Mouse (Mus musculus) G1E-ER4 (cell line): ENCODE data around the gene Cebpzos. TPM values are rescaled to one million over a fixed set of nuclear protein-coding genes. Genes with fewer than 3 reads are reported as not detected.

Experiments used
- GATA1 ChIP-seq: IDR thresholded peaks from one replicate; pipeline ENCODE4 v1.8.0; 2012; ENCODE audit warnings: low read length, inconsistent platforms
- polyA plus RNA-seq: library from polyadenylated mRNA; stranded (reverse); fragments of >175 nt; gene quantifications from 2 replicates; pipeline ENCODE4 v1.2.3, GENCODE M21; 2012

Gene Cebpzos
- 3.6 and 4.9 TPM in 2 replicates for polyA plus RNA-seq

DNA sequence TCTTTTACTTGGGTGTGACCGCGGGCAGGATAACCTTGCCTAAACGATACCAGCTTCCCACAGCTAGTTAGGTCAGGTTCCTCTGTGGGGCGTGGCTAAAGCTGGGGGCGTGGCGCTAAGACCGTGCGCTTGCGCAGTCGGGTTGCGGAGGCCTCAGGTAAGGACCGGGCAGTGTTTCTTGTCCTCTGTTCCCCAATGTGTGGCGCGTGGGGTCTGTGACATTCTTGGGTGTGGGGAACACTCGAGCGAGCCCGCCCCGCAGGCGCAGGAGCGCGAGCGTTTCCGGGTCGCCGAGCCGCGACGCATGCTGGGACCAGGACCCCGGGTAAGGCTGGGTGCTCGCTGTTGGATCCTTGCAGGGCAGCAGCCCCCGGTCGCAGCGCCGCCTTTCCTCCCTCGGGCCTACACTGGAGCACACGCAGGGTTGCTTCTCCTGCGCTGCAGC, at the start of gene Cebpzos:
Cebpzos (plus strand) TSS at position 132 of the 445 bp plus-strand sequence.
- TF ChIP-seq GATA1, result no peak

DNA sequence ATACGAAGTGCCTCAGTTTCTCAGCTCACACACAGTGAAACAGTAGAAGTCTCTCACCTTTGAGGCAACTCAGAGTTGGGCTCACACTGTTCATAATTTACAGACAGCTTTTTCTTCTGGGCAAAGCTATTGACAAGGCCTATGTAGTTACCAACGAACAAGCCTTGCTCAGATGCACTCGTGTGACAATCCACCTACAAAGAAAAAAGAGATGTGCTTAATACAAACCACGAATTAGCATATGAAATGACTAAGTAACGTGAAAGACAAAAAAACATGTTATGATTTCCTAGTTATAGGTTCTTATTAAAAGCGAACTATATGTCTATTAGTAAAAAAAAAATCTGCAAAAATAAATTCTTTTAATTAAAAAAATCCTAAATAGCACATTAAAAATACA, 42.4 kb upstream of the Cebpzos start:
- no peak for TF ChIP-seq GATA1

DNA sequence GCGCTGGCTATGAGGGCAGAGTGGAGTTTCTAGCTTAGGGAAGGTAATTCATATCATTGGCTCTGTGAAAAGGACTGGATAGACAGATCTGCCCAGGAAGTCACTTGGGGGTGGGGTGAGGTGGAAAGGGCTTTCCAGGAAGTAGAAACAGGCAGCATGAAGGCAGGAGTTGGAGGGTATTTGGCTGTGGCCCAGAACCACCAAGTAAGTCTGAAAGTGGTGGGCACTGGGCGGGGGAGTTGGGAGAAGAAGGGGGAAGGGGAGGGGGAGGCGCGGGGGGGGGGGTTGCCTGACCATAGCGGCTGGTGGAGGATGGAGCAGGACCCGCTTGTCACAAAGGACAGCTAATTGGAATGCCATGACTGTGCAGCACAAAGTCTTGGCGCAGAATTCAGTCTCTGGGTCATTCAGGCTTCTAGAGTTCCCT, 34.4 kb upstream of the Cebpzos start:
- TF ChIP-seq GATA1, result no peak

DNA sequence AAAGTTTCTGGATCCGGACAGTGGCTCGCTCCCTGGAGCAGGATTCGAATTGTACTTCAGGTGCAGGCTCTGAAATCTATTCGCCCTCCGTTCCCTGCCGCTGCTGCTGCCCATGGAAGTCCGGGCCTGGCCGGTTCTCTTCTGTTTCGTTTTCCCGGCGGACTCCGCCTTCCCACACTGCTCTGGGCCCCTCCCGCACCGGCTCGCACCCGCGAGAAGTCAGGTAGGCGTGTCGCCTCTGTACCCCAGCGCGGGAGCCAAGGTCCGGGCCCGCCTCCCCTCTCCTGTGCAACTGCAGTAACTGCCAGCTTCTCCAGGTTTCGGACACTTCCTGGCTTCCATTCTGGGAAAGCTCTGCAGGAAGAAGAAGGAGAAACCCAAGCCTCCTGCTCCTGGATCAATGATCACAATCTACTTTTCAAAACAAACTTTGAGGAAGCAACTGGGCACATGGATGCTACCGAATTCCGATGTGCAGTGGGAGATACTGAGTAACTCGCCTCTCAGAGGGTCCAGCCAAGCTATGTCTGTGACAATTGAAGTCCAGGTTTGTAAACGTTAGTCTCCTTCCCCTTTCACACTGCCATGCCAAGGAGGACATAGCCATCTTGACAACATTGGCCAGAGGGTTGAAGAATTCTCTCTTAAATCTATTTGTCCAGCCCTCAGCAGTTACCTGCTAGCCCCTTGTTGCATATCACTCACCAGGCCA, 33.7 kb upstream of the Cebpzos start, which contains the start of gene Eif2ak2:
Eif2ak2 (minus strand) TSS at position 173 of the 712 bp plus-strand sequence.
- no peak for TF ChIP-seq GATA1

DNA sequence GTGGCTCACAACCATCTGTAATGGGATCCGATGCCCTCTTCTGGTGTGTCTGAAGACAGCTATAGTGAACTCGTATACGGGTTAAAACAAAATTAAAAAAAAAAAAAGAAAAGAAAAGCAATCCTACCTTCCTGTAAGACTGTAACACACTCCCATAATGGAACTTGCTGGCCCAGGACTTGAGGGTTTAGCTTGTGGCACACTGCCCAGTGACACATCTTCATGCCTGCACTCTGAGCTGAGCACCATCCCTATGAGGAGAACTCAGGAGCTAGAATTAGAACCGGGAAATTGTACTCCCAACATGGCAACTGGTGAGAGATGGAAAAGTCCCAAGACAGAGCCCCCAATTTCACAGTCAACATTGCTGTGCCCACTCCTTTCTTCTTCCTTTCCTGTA, 33.0 kb upstream of the Cebpzos start:
- no peak for TF ChIP-seq GATA1

DNA sequence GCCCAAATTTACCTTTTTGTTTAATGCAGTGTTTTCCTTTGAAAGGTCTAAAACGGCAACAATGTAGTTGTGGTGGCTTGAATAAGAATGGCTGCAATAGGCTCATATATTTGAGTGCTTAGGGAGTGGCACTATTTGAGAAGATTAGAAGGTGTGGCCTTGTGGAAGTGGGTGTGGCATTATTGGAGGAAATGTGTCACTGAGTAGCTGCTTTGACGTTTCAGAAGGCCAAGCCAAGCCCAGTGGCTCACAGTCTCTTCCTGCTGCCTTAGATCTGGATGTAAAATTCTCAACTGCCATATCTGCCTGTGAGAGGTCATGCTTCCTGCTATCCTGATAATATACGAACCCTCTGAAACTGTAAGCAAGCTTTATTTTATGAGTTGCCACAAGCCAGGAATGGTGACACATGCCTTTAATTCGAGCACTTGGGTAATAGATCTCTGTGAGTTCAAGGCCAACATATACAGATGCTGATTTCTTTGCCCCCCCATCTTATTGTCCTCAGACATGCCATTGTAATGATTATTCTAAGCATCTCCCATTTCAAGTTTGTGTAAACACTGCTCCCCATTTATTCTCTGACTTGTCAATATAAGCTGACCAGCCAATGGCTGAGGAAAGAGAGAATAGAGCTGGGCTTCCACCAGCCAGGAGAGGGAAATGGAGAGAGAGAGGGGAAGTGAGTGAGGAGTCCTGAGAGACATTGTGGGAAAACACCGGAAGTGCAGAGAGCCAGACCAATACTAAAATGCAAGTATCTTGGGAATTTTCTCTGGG, 30.8 kb upstream of the Cebpzos start:
- TF ChIP-seq GATA1, result no peak

DNA sequence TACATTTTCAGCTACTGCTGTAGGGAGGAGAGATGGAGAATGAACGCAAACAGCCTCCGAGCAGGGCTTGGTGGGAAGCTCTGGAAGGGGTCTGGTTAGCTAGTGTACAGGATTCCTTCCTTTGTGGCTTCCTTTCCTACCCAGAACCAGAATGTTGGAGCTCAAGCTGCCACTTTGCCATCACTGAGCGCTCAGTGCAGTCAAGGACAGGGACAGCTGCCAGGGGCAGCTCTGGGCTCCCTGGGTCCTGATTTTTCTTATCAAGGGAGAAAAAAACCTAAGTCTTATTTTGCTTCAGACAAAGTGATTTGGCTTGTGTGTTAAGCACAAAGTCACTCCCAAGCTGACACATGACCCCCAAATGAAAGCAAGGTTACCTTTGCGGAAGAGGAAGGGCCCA, 27.7 kb upstream of the Cebpzos start:
- TF ChIP-seq GATA1, result no peak

DNA sequence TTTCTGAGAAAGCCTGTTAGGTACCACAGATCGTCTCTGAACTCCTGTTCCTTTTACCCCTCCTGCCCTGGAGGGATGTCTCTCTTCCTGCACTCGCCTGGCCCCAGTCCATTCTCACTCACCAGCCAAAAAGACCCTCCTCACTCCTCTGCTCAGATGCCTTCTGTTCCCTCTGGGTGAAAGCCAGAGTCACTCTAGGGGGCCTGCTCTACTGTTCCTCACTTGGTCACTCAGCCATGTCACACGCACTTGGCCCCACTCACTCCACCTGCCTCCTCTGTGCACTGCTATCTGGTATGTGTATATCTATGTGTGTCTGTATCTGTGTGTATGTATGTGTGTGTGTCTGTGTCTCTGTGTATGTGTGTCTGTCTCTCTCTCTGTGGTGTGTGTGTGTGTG, 27.1 kb upstream of the Cebpzos start:
- no peak for TF ChIP-seq GATA1

DNA sequence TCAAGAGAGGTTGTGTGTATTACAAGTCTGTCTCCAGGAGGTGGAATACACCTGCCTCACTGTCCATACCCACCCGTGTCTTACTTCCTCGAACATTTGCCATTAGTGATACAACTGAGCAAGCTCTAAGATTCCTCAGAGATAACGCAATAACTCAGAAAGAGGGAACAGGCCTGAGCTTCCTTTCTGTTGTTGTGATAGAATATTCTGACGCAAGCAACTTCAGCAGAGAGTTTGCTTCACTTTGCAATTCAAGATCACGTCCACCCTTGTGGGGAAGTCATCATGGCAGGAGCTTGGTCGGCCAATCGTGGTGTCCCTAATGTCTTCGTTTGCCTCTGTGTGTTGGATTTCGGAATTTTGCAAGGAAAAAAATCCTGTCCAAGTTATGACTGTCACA, 25.3 kb upstream of the Cebpzos start:
- no peak for TF ChIP-seq GATA1

DNA sequence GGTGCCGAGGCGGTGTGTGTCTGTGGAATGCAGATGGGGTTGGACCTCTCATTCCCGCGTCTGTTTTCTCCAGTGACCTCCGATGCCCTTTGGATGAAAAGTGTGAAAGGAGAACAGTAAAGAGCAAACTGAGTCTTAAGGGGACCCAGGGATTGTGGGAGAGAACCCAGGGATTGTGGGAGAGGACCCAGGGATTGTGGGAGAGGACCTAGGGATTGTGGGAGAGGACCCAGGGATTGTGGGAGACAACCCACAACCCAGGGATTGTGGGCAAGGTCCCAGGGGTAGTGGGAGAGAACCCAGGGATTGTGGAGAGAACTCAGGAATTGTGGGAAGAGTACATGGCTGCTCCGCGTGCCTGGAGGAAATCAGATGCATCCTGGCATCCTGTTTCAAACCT, 21.3 kb upstream of the Cebpzos start:
- TF ChIP-seq GATA1, result no peak

DNA sequence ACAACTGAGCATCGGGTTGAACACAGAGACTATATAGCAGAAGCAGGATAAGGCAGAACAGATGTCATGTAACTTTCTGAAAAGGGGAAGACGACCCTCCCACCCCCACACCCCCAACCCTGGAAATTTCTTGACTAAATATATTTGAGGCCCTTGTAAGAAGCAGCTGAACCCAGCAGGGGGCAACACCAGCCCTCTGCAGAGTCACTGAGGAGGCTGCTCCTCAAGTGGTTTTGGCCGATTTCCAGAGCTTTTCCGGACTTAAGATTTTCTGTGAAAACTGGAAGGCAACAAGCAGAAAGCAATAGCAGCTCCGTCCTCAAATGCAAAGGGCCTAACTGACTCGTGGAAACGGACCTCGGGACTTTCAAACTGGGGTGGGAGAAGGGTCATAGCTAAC, 20.9 kb upstream of the Cebpzos start:
- TF ChIP-seq GATA1, result no peak

DNA sequence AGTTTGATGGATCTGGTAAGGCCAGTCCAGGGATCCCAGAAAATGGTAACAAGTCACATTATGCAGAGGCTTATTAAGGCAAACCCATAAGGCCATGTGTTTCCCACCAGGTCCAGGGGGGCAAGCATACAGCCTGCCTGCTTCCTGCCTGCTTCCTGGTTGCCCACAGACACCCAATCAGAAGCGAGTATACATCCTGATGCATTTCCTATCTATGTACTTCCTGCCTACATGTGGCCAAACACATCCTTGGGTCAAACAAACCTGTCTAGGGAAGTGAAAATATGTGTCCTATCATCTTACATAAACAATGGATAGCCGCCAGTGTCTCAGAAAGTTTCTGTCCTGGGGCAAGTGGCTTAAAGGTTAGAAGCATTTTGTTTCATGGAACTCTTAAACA, 13.1 kb upstream of the Cebpzos start:
- TF ChIP-seq GATA1, result no peak

DNA sequence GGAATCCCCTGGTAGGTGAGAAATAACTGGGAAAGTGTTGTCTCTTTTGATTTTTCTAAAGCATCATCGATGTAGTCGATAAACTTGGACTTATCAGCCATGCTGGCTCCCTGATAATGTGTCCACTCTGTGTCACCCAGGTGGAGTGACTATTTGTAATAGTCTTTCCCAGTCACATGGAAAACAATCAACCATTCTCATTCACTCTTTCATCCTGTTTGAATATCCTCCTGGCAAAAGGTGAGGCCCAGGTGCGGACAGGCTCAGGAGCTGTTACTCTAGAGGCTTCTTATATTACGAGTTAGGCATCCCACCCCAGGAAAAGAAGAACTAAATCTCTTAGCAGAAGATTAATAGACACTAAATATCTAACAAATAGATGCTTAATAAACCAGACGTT, 9.4 kb upstream of the Cebpzos start, which contains the start of gene Sult6b1:
Sult6b1 (minus strand) TSS at position 101 of the 400 bp plus-strand sequence.
- no peak for TF ChIP-seq GATA1

DNA sequence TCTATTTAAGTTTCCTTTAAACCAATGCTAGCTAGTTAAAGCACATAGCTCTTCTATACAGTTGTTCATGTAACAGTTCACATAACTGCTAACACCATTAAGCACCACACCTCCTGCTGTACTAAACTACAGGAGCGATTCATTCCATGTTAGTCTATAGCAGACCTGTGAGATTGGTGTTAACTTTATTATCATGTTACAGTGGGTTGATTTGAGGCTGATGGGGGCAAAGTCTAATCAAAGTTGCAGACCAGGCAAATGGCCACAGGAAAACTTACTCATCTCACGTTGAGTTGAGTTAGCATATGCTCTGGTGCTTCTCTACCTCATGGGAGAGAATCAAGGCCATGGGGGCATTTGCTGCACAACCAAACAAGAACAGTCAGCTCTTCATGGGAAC, 6.9 kb upstream of the Cebpzos start:
- TF ChIP-seq GATA1, result no peak

DNA sequence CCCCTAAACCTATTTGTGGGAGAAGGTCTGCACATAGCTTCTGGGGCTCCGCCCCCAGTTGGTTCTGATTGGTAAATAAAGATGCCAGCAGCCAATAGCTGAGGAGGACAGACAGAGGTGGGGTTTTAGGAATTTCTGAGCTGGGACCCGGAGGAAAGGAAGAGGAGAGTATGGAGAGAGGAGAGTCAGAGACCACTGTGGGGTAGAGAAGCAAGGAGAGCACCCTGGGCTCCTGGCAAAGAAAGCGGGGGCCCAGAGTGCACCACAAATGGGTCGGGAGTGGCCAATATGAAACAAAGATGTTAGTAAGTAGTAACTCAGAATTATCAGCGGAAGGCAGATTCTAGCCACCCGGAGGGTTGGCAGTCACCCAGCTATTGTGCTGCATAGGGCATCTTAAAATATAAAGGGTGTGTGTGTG, 3.4 kb upstream of the Cebpzos start:
- no peak for TF ChIP-seq GATA1

DNA sequence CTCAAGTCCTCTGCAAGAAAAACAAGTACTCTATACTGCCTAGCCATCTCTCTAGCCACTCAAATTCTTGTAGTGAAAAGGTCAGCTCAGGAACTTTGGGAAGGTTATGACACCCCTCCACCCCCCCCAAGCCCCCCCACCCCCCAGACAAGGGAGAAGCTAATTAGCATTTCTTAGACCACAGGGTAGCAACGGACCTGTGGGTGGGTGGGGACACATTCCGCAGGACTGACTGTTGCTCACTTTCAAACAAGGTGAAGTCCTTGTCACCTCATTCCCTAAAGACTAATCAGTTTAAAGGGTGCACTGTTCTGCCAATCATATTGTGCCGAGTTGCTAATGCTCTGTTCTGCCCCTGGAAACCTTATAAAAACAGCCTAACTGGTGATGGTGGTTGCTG, 2.4 kb upstream of the Cebpzos start:
- no peak for TF ChIP-seq GATA1

DNA sequence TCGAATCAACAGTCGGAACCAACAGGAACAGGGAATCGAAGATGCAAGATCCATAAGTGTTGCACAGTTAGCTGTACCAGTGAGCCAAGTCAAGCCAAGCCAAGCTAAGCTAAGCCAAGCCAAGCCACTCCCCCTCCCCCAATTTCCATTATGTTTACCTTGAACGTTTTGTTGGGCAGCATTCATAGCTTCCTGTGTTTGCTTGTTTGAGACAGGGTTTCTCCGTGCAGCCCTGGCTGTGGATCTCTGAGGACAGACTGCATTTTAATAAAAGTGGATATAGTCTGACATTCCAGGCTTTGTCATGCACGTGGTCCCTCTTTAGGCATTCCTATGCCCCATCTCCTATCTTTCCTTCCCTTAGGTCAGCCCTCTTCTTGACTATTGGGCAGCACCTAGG, 528 bp upstream of the Cebpzos start:
- TF ChIP-seq GATA1, result no peak

DNA sequence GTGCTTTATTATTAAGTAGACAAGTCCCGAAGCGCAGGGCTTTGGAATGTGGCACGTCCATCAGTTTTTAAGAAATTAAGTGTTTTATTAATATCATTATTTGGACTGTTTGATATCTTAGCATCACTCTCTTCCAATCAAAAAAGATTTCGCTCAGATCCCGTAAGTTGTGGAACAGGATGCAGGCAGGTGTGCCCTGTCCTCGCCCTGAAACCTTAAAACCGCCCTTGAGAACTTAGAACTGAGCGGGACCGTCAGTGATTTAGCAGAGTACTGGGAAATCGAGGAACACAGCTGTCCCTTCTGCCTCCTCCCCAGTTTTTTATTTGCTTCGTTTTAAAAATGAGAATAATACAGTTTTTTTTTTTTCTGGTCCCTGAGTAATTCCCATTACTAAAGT, 599 bp downstream of the Cebpzos start:
- no peak for TF ChIP-seq GATA1
